Mouse (Mus musculus) liver, embryonic 14.5 days (tissue): ENCODE measurements at regions not wholly inside any gene's neighbourhood (a gene's known extent, or its start where the extent isn't known, plus 50 kb on each side); places are given as distances from the start of the nearest gene placed in this dataset.

Experiments
- ATAC-seq: fragments of 200-750 bp; cut with Nextera tagmentation; 2 replicates; pipeline ENCODE4 v1.8.0; 2017; ENCODE audit warnings: moderate number of reproducible peaks, mild to moderate bottlenecking, moderate library complexity; ENCODE audit not compliant: insufficient read depth
- DNase-seq, 3 experiments: peaks; one replicate each; pipeline ENCODE4 v3.0.0-alpha.2; 2012 to 2013; ENCODE audit warnings: low read depth in 3 of 3, low spot score in 3 of 3
- H3K27ac ChIP-seq: fragments of 300-500 bp; sonication (generic); 2 replicates; pipeline ENCODE4 v1.5.1; 2014; ENCODE audit warnings: moderate library complexity, mild to moderate bottlenecking, control low read depth, inconsistent platforms
- H3K27me3 ChIP-seq: fragments of 300-500 bp; sonication (generic); 2 replicates; pipeline ENCODE4 v1.6.1; 2014; ENCODE audit warnings: mild to moderate bottlenecking, low read length, moderate library complexity; ENCODE audit not compliant: control insufficient read depth, insufficient read depth
- H3K36me3 ChIP-seq: fragments of 300-500 bp; sonication (generic); replicated peaks from 2 replicates; pipeline ENCODE4 v1.6.1; 2014; ENCODE audit warnings: low read depth; ENCODE audit not compliant: control insufficient read depth, insufficient read depth
- H3K4me1 ChIP-seq, 2 experiments: fragments of 200-500 bp in 1 of 2; fragments of 300-500 bp in 1 of 2; sonication (generic) in 1 of 2; replicated peaks; 2 replicates each; pipeline ENCODE4 v1.6.1; 2012 to 2014; ENCODE audit warnings: antibody characterized with exemption in 1 of 2, inconsistent platforms in 1 of 2, low read length in 1 of 2; ENCODE audit not compliant: control insufficient read depth in 2 of 2, insufficient read depth in 2 of 2
- H3K4me2 ChIP-seq: fragments of 300-500 bp; sonication (generic); 2 replicates; pipeline ENCODE4 v1.6.1; 2014; ENCODE audit warnings: low read depth, mild to moderate bottlenecking, control low read depth, moderate library complexity
- H3K4me3 ChIP-seq, 2 experiments: fragments of 200-500 bp in 1 of 2; fragments of 300-500 bp in 1 of 2; sonication (generic) in 1 of 2; 2 replicates each; pipeline ENCODE4 v1.5.1; 2012 to 2014; ENCODE audit warnings: low read depth in 2 of 2, low read length in 2 of 2, mild to moderate bottlenecking in 2 of 2, control low read depth in 1 of 2, inconsistent platforms in 1 of 2, moderate library complexity in 1 of 2; ENCODE audit not compliant: insufficient read depth in 1 of 2
- H3K9ac ChIP-seq: fragments of 300-500 bp; sonication (generic); replicated peaks from 2 replicates; pipeline ENCODE4 v1.6.1; 2014; ENCODE audit warnings: mild to moderate bottlenecking, control low read depth, moderate library complexity
- H3K9me3 ChIP-seq: fragments of 300-500 bp; sonication (generic); 2 replicates; pipeline ENCODE4 v1.6.1; 2016; ENCODE audit warnings: low read length, mixed read lengths; ENCODE audit not compliant: control insufficient read depth
- CTCF ChIP-seq: IDR thresholded peaks from 2 replicates; pipeline ENCODE4 v1.5.1; 2016; ENCODE audit warnings: antibody characterized with exemption, low read depth, control low read depth
- EP300 ChIP-seq: IDR thresholded peaks from 2 replicates; pipeline ENCODE4 v1.6.1; 2016; ENCODE audit warnings: antibody characterized with exemption, low read depth
- WGBS: fragments of 180-500 bp; shearing (Covaris S2); extraction: QIAGEN DNeasy Blood & Tissue Kit; methylation state at CpG from one replicate; pipeline ENCODE4 v1.1.7; 2014; ENCODE audit not compliant: insufficient replicate concordance; 5-methylcytosine and 5-hydroxymethylcytosine counted together

DNA sequence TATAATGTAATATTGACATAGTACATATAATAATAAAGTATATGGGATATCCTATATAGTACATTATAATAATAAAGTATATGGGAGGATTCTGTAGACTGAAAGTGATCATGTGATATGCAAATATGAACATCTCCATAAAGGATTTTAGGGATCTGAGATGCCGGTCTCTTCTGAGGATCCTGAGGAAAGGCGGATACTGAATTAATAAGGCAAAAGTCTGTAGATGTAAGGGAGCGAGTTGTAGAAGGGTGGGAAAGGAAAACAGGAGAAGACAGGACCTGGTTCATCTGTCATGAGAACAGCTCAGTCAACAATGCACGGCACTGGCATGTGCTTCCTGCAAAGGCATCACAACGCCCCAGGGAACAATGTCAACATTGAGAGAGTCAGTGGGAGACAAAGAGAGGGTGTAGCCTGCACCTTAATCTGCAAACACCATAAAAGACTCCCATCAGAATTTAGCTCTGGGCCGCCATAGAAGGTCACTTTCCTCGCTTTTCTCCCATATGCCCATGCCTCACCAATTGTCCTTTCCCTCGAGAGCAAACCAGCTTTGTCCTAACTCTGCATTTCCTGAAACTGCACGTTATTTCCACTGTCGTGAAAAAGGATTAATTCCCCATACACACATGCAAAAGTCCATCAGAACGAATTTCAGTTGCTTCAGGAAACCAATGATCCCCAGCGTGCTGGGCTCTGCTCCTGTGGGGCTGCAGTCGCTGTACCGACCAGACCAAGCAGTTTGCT lies 53.7 kb upstream of the Cpm start:
- TF ChIP-seq CTCF, result no peak
- no peak for TF ChIP-seq EP300
- 57% methylated on average over 14 of the region's 14 CpGs for WGBS
- H3K27me3 ChIP-seq, result peaks cover 9% of the 10 kb centered on the region
- no peak for ATAC-seq
- H3K9me3 ChIP-seq, result no peaks in the 10 kb centered on the region
- no peaks in the 10 kb centered on the region for H3K4me1 ChIP-seq
- no peaks in the 10 kb centered on the region for H3K36me3 ChIP-seq
- no peak overlapping the region for H3K9ac ChIP-seq
- H3K27ac ChIP-seq, result no peak overlapping the region
- H3K4me2 ChIP-seq, result no peak overlapping the region
- no peak overlapping the region for H3K4me3 ChIP-seq
- DNase-seq, result no peak

GRCm38 (mm10) chr10:117574915-117575314 lies 54.4 kb upstream of the Cpm start:
- no peak overlapping the region for H3K27ac ChIP-seq
- no peak overlapping the region for H3K4me3 ChIP-seq
- H3K9me3 ChIP-seq, result no peaks in the 10 kb centered on the region
- H3K36me3 ChIP-seq, result no peaks in the 10 kb centered on the region
- peaks cover 9% of the 10 kb centered on the region for H3K27me3 ChIP-seq
- WGBS, result 77% methylated on average over 3 of the region's 3 CpGs
- ATAC-seq, result no peak
- H3K4me2 ChIP-seq, result no peak overlapping the region
- no peak for DNase-seq
- no peaks in the 10 kb centered on the region for H3K4me1 ChIP-seq
- H3K9ac ChIP-seq, result no peak overlapping the region
- TF ChIP-seq EP300, result no peak
- no peak for TF ChIP-seq CTCF

- TF ChIP-seq CTCF (no peak), EP300 (no peak)
- Histone ChIP-seq H3K4me1 (no peaks in the 10 kb centered on the region), H3K36me3 (no peaks in the 10 kb centered on the region), H3K9me3 (no peaks in the 10 kb centered on the region), H3K4me2 (no peak overlapping the region), H3K27ac (no peak overlapping the region), H3K27me3 (peaks cover 9% of the 10 kb centered on the region), H3K4me3 (no peak overlapping the region), H3K9ac (no peak overlapping the region)
- ATAC-seq, result no peak
- DNase-seq, result no peak
- WGBS, result 56% methylated on average over 6 of the region's 6 CpGs
Measured at GRCm38 (mm10) chr10:117574056-117574727, 55.1 kb upstream of the Cpm start.

- TF ChIP-seq EP300, result no peak
- TF ChIP-seq CTCF, result no peak
- Histone ChIP-seq H3K9ac (no peak overlapping the region), H3K9me3 (no peaks in the 10 kb centered on the region), H3K36me3 (no peaks in the 10 kb centered on the region), H3K27me3 (peaks cover 9% of the 10 kb centered on the region), H3K4me1 (no peaks in the 10 kb centered on the region), H3K4me3 (no peak overlapping the region), H3K27ac (no peak overlapping the region), H3K4me2 (no peak overlapping the region)
- no peak for DNase-seq
- no peak for ATAC-seq
- 87% methylated on average over 3 of the region's 3 CpGs for WGBS
Measured at GRCm38 (mm10) chr10:117573596-117573850, 55.8 kb upstream of the Cpm start.

DNA sequence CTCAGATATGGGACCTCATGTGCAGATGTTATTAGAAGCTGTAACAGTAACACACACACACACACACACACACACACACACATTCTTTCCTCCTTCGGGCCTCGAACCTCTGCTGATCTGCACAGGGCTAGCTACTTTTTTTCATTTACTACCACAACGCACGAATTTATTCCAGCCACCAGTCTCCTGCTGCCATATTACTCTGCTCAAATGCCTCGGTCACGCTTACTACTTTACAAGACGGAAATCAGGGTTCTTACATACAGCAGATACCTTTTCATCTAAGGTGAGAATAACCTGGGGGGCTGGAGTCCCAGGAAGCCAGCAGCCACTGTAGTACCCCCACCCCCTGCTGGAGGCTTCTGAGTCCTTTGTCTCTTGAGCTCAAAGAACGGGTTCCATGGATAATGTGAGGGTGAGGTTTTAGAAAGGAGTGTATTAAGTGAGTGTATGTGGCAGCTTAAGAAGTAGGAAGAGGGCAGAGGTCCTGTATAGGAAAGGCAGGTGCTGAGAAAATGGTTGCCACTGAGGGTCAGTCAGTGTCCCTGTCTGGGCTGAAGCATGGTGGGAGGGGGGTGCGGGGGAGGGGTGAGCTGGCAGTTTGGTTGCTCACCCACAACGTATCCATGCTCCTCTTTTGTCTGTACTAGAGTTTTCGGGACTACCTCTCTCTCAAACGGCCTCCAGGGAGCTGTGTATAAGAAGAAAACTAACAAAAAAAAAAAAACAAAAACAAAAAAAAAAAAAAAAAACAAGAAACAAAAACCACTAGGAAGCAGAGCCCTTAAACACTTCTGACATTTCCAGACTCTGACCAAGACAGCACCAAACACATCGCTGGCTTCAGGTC lies 56.3 kb upstream of the Cpm start:
- no peak for TF ChIP-seq EP300
- no peak for TF ChIP-seq CTCF
- no peaks in the 10 kb centered on the region for H3K4me1 ChIP-seq
- DNase-seq (no peak), ATAC-seq (no peak)
- H3K36me3 ChIP-seq, result no peaks in the 10 kb centered on the region
- peaks cover 9% of the 10 kb centered on the region for H3K27me3 ChIP-seq
- H3K9ac ChIP-seq, result no peak overlapping the region
- H3K4me3 ChIP-seq, result no peak overlapping the region
- no peak overlapping the region for H3K27ac ChIP-seq
- no peak overlapping the region for H3K4me2 ChIP-seq
- WGBS, result 58% methylated on average over 13 of the region's 13 CpGs
- no peaks in the 10 kb centered on the region for H3K9me3 ChIP-seq
